Mouse (Mus musculus): Measurements from ENCODE around the gene Znrf1. TPM values are rescaled to one million over a fixed set of nuclear protein-coding genes. Genes with fewer than 3 reads are reported as not detected.

The Znrf1 gene
- polyA plus RNA-seq, 1 experiment from 2014 or later = 37.4 TPM

DNA sequence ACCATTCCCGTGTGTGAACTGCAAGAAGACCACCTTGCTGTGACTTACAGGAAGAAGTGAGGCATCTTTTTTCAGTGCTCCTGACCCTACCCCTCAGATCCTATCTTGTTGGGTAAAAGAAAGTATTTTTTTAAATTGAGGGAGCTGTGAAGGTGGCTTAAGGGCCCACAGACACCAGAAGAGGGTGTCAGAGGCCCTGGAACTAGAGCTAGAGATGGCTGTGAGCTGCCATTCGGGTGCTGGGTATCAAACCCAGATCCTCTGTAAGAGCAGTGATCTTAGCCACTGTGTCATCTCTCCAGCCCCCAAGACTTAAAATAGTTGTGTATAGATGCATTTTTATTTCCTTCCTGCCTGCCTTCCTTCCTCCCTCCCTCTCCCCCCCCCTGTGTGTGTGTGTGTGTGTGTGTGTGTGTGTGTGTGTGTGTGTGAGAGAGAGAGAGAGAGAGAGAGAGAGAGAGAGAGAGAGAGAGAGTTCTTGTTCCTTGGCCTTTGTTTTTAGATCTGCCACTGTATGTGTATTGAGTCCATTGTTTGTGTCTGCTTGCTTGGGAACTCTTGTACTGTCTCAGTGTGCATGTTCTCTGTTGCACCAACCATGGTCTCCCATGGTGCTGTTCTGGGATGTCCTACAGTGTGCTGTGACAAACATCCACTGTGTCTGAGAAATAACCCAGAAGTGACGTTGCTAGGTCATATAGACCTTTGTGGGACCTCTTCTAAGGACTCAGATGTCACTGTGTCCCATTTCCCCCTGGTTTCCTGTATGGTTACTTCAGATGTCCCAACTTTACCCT, 58.3 kb downstream of the Znrf1 start:
- Histone ChIP-seq H3K4me3 (ENCODE audit: low read length) (no peak overlapping the region), H3K36me3 (ENCODE audit: control insufficient read depth, insufficient read depth, low read length) (no peaks in the 10 kb centered on the region), H3K9ac (ENCODE audit: low read depth, low read length) (no peak overlapping the region), H3K27ac (ENCODE audit: low read depth, low read length) (no peak overlapping the region), H3K4me2 (replicated peaks; ENCODE audit: low read depth, low read length) (no peak overlapping the region), H3K9me3 (ENCODE audit: control insufficient read depth, low read length) (no peaks in the 10 kb centered on the region), H3K4me1 (ENCODE audit: control insufficient read depth, insufficient read depth, low read length) (peaks cover 32% of the 10 kb centered on the region), H3K27me3 (ENCODE audit: control insufficient read depth, insufficient read depth, low read length) (no peaks in the 10 kb centered on the region)
- 73% methylated on average over 3 of the region's 3 CpGs for WGBS
- ATAC-seq (ENCODE audit: low FRiP score, low TSS enrichment) = no peak

- 95% methylated on average over 2 of the region's 2 CpGs for WGBS
- Histone ChIP-seq H3K27me3 (ENCODE audit: control insufficient read depth, insufficient read depth, low read length) (no peaks in the 10 kb centered on the region), H3K36me3 (ENCODE audit: control insufficient read depth, insufficient read depth, low read length) (no peaks in the 10 kb centered on the region), H3K27ac (ENCODE audit: low read depth, low read length) (no peak overlapping the region; the same call in 1 of the 2 replicates), H3K9ac (ENCODE audit: low read depth, low read length) (no peak overlapping the region), H3K9me3 (ENCODE audit: control insufficient read depth, low read length) (no peaks in the 10 kb centered on the region), H3K4me2 (replicated peaks; ENCODE audit: low read depth, low read length) (no peak overlapping the region), H3K4me3 (ENCODE audit: low read length) (no peak overlapping the region), H3K4me1 (ENCODE audit: control insufficient read depth, insufficient read depth, low read length) (peaks cover 32% of the 10 kb centered on the region)
- ATAC-seq (ENCODE audit: low FRiP score, low TSS enrichment) = no peak
Measured at GRCm38 (mm10) chr8:111594951-111595350, 59.1 kb downstream of the Znrf1 start.

- no peak overlapping the region for H3K4me3 ChIP-seq (ENCODE audit: low read length)
- H3K27me3 ChIP-seq (ENCODE audit: control insufficient read depth, insufficient read depth, low read length) = no peaks in the 10 kb centered on the region
- H3K9ac ChIP-seq (ENCODE audit: low read depth, low read length) = no peak overlapping the region
- no peaks in the 10 kb centered on the region for H3K9me3 ChIP-seq (ENCODE audit: control insufficient read depth, low read length)
- WGBS = 81% methylated on average over 15 of the region's 15 CpGs
- H3K4me2 ChIP-seq (replicated peaks; ENCODE audit: low read depth, low read length) = no peak overlapping the region
- no peaks in the 10 kb centered on the region for H3K36me3 ChIP-seq (ENCODE audit: control insufficient read depth, insufficient read depth, low read length)
- H3K4me1 ChIP-seq (ENCODE audit: control insufficient read depth, insufficient read depth, low read length) = peaks cover 32% of the 10 kb centered on the region
- no peak overlapping the region; the same call in 1 of the 2 replicates for H3K27ac ChIP-seq (ENCODE audit: low read depth, low read length)
- ATAC-seq (ENCODE audit: low FRiP score, low TSS enrichment) = 0 out of 2 replicates have a peak, but pooled peaks have one; percentile 54
Measured at GRCm38 (mm10) chr8:111595712-111596484, 60.0 kb downstream of the Znrf1 start.

DNA sequence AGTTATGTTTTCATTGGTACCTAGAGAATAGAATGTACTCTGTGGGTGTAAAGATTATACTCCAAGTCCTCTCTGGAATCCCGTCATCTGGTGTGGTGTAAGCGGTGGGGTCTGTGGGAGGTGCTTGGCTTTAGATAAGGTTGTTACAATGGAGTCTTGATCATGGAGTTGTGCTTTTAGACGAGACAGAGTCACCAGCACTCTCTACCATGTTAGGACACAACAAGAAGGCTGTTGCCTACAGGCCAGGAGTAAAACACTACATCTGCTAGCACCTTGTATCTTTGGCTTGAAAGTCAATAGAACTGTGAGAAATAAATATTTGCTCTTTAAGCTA, 60.6 kb downstream of the Znrf1 start:
- H3K27me3 ChIP-seq (ENCODE audit: control insufficient read depth, insufficient read depth, low read length) = no peaks in the 10 kb centered on the region
- H3K4me3 ChIP-seq (ENCODE audit: low read length) = no peak overlapping the region
- ATAC-seq (ENCODE audit: low FRiP score, low TSS enrichment) = no peak
- H3K4me2 ChIP-seq (replicated peaks; ENCODE audit: low read depth, low read length) = no peak overlapping the region
- no peaks in the 10 kb centered on the region for H3K9me3 ChIP-seq (ENCODE audit: control insufficient read depth, low read length)
- H3K4me1 ChIP-seq (ENCODE audit: control insufficient read depth, insufficient read depth, low read length) = peaks cover 32% of the 10 kb centered on the region
- no peak overlapping the region for H3K9ac ChIP-seq (ENCODE audit: low read depth, low read length)
- peak overlapping the region; percentile 71; the same call in 1 of the 2 replicates for H3K27ac ChIP-seq (ENCODE audit: low read depth, low read length)
- H3K36me3 ChIP-seq (ENCODE audit: control insufficient read depth, insufficient read depth, low read length) = no peaks in the 10 kb centered on the region
- WGBS = 41% methylated on average over 3 of the region's 3 CpGs

- 8% methylated on average over 1 of the region's 1 CpGs for WGBS
- peak; percentile 74 for ATAC-seq (ENCODE audit: low FRiP score, low TSS enrichment)
- no peaks in the 10 kb centered on the region; the same call in 1 of the 2 replicates for H3K36me3 ChIP-seq (ENCODE audit: control insufficient read depth, insufficient read depth, low read length)
- H3K4me1 ChIP-seq (ENCODE audit: control insufficient read depth, insufficient read depth, low read length) = peaks cover 32% of the 10 kb centered on the region
- H3K9ac ChIP-seq (ENCODE audit: low read depth, low read length) = no peak overlapping the region; the same call in 1 of the 2 replicates
- peak overlapping the region; percentile 71; the same call in 1 of the 2 replicates for H3K27ac ChIP-seq (ENCODE audit: low read depth, low read length)
- H3K4me2 ChIP-seq (replicated peaks; ENCODE audit: low read depth, low read length) = no peak overlapping the region
- H3K27me3 ChIP-seq (ENCODE audit: control insufficient read depth, insufficient read depth, low read length) = no peaks in the 10 kb centered on the region
- no peak overlapping the region for H3K4me3 ChIP-seq (ENCODE audit: low read length)
- no peaks in the 10 kb centered on the region for H3K9me3 ChIP-seq (ENCODE audit: control insufficient read depth, low read length)
Measured at GRCm38 (mm10) chr8:111597310-111597709, 61.4 kb downstream of the Znrf1 start.

GRCm38 (mm10) chr8:111599707-111600444, 64.0 kb downstream of the Znrf1 start:
- H3K27ac ChIP-seq (ENCODE audit: low read depth, low read length) = no peak overlapping the region
- no peak for ATAC-seq (ENCODE audit: low FRiP score, low TSS enrichment)
- no peaks in the 10 kb centered on the region for H3K9me3 ChIP-seq (ENCODE audit: control insufficient read depth, low read length)
- peaks cover 27% of the 10 kb centered on the region for H3K4me1 ChIP-seq (ENCODE audit: control insufficient read depth, insufficient read depth, low read length)
- H3K27me3 ChIP-seq (ENCODE audit: control insufficient read depth, insufficient read depth, low read length) = no peaks in the 10 kb centered on the region
- no peak overlapping the region for H3K9ac ChIP-seq (ENCODE audit: low read depth, low read length)
- no peaks in the 10 kb centered on the region; the same call in 1 of the 2 replicates for H3K36me3 ChIP-seq (ENCODE audit: control insufficient read depth, insufficient read depth, low read length)
- 65% methylated on average over 9 of the region's 9 CpGs for WGBS
- no peak overlapping the region for H3K4me2 ChIP-seq (replicated peaks; ENCODE audit: low read depth, low read length)
- no peak overlapping the region for H3K4me3 ChIP-seq (ENCODE audit: low read length)

GRCm38 (mm10) chr8:111602050-111602449, 66.2 kb downstream of the Znrf1 start:
- Histone ChIP-seq H3K9me3 (ENCODE audit: control insufficient read depth, low read length) (no peaks in the 10 kb centered on the region), H3K27me3 (ENCODE audit: control insufficient read depth, insufficient read depth, low read length) (no peaks in the 10 kb centered on the region), H3K4me3 (ENCODE audit: low read length) (no peak overlapping the region), H3K27ac (ENCODE audit: low read depth, low read length) (no peak overlapping the region), H3K4me1 (ENCODE audit: control insufficient read depth, insufficient read depth, low read length) (peaks cover 18% of the 10 kb centered on the region), H3K4me2 (replicated peaks; ENCODE audit: low read depth, low read length) (no peak overlapping the region), H3K9ac (ENCODE audit: low read depth, low read length) (no peak overlapping the region), H3K36me3 (ENCODE audit: control insufficient read depth, insufficient read depth, low read length) (no peaks in the 10 kb centered on the region; the same call in 1 of the 2 replicates)
- WGBS = 94% methylated on average over 4 of the region's 4 CpGs
- ATAC-seq (ENCODE audit: low FRiP score, low TSS enrichment) = no peak

- WGBS = 91% methylated on average over 2 of the region's 2 CpGs
- no peak overlapping the region for H3K27ac ChIP-seq (ENCODE audit: low read depth, low read length)
- H3K36me3 ChIP-seq (ENCODE audit: control insufficient read depth, insufficient read depth, low read length) = peaks cover 5% of the 10 kb centered on the region; the same call in 1 of the 2 replicates
- H3K9ac ChIP-seq (ENCODE audit: low read depth, low read length) = no peak overlapping the region
- H3K9me3 ChIP-seq (ENCODE audit: control insufficient read depth, low read length) = no peaks in the 10 kb centered on the region
- ATAC-seq (ENCODE audit: low FRiP score, low TSS enrichment) = no peak
- no peak overlapping the region for H3K4me3 ChIP-seq (ENCODE audit: low read length)
- no peak overlapping the region for H3K4me2 ChIP-seq (replicated peaks; ENCODE audit: low read depth, low read length)
- H3K27me3 ChIP-seq (ENCODE audit: control insufficient read depth, insufficient read depth, low read length) = no peaks in the 10 kb centered on the region
- H3K4me1 ChIP-seq (ENCODE audit: control insufficient read depth, insufficient read depth, low read length) = 0 out of 2 replicates have a peak, but pooled peaks cover 9% of the 10 kb centered on the region
Measured at GRCm38 (mm10) chr8:111604986-111605385, 69.1 kb downstream of the Znrf1 start.
